In the genomic region with DNA sequence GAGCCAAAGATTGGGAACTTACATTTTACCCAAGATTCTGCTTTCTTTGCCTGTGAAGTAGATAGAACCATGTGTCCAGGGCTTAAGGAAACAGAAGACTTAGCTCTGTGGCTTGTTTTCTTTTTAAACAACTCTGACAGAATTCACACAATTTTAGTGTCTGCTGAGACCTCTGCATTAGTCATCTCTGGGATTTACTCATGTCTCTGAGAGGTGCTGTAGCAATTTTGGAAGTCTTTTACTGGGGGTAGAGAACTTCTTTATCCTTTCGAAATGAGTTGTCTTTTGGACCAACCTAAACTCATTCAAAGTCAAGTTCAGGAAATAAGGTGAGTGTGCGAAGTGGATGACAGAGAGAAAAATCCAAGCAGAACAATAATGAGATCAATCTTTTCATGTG, we compare ENCODE assay signal across 16 mouse cellular contexts.
"Had no signal": no experiment of that assay in that cellular context is flagged by ENCODE, and none has a peak within 500 bp of the region (broad histone marks: within the 10 kb centered on the region; RNA-seq: fewer than 3 reads in every experiment).

No protein-coding gene starts in this region.

- H3K36me3 ChIP-seq: neural tube, embryonic 13.5 days; neural tube, embryonic 15.5 days; stomach, embryonic 15.5 days had no signal

- DNase-seq: retina, postnatal 1 day; right cerebral cortex, adult 18-20 months; right cerebral cortex, postnatal 14 days; right cerebral cortex, postnatal 25 days; right cerebral cortex, postnatal 4 days; spleen, adult 18-20 months; thymus, adult 18-20 months; thymus, adult 2 months; thymus, postnatal 14 days; thymus, postnatal 25 days; thymus, postnatal 36 days; thymus, postnatal 4 days had no signal

- H3K9ac ChIP-seq: neural tube, embryonic 13.5 days; neural tube, embryonic 15.5 days; stomach, embryonic 15.5 days had no signal

- H3K4me2 ChIP-seq: neural tube, embryonic 13.5 days; neural tube, embryonic 15.5 days; stomach, embryonic 15.5 days had no signal

- H3K9me3 ChIP-seq: neural tube, embryonic 13.5 days; neural tube, embryonic 15.5 days; stomach, embryonic 15.5 days had no signal

- H3K4me3 ChIP-seq: neural tube, embryonic 13.5 days; neural tube, embryonic 15.5 days; stomach, embryonic 15.5 days had no signal

- H3K27ac ChIP-seq: neural tube, embryonic 13.5 days; neural tube, embryonic 15.5 days; stomach, embryonic 15.5 days; stomach, postnatal 0 days had no signal

- H3K27me3 ChIP-seq: neural tube, embryonic 13.5 days; neural tube, embryonic 15.5 days; stomach, embryonic 15.5 days had no signal

- H3K4me1 ChIP-seq: neural tube, embryonic 13.5 days; neural tube, embryonic 15.5 days; stomach, embryonic 15.5 days had no signal
